In the genomic region with DNA sequence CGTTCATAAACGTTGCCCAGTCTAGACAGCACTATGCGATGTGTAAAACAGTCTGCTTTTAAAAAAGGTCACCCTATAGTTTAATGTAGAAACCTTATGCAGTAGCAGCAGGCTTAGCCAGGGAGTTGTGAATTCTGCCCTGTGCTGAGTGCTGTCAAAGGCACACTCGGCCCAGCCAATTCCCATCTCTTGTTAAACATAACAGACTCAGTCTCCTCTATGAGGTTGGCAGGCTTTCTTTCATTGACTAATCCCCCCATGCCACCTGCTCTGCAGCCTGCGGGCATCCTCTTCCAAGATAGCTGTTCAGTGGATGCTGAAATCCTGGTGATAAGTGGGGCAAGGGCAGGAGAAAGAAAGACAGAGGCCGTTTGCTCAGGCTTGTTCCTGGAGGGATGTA, we compare ENCODE assay signal across 13 mouse cellular contexts. TPM values are rescaled to one million over a fixed set of nuclear protein-coding genes. Genes with fewer than 3 reads are reported as not detected.
DNase-seq lines count a peak whose midpoint lies in the region; ATAC-seq and TF ChIP-seq lines count a peak whose summit lies in the region.
"Had no signal": no experiment of that assay in that cellular context is flagged by ENCODE, and none has a peak within 500 bp of the region (broad histone marks: within the 10 kb centered on the region; RNA-seq: fewer than 3 reads in every experiment).

No protein-coding gene starts in this region.

- H3K4me2 ChIP-seq in forebrain, embryonic 16.5 days (ENCODE audit: low read length): no peak overlapping the region
- H3K4me2 ChIP-seq: kidney, embryonic 15.5 days had no signal

- H3K4me3 ChIP-seq in left cerebral cortex, adult 2 months: no peak overlapping the region
- H3K4me3 ChIP-seq in forebrain, embryonic 16.5 days (replicated peaks; ENCODE audit: low read length): no peak overlapping the region
- H3K4me3 ChIP-seq: kidney, embryonic 15.5 days; myocyte had no signal

- TF ChIP-seq CTCF in left cerebral cortex, adult 2 months (IDR thresholded peaks at IDR 0.05): no peak

- peaks cover 4% of the 10 kb centered on the region; the same call in 1 of the 2 replicates for H3K36me3 ChIP-seq in forebrain, embryonic 16.5 days (ENCODE audit: control insufficient read depth, insufficient read depth)

- peak; percentile 79 for ATAC-seq in forebrain, embryonic 16.5 days
- ATAC-seq: Patski had no signal

- no peak for DNase-seq in left cerebral cortex, adult 2 months (ENCODE audit: extremely low spot score in 1 of 2, low spot score in 2 of 2)
- DNase-seq in left cerebral cortex, postnatal 10 days (ENCODE audit: extremely low spot score in 1 of 2, low spot score in 2 of 2): no peak
- peak; percentile 94 for DNase-seq in brain, adult 2 months (ENCODE audit: low read depth, low spot score)
- peak; percentile 87 for DNase-seq in cerebellum, adult 11-12 months
- no peak for DNase-seq in gastrocnemius, adult 8-10 months (ENCODE audit: low spot score in 2 of 2)
- DNase-seq in adrenal gland, postnatal 36 days: no peak
- DNase-seq: adrenal gland, adult 8-10 months; heart, postnatal 4 days; lung, postnatal 14 days had no signal

- peak overlapping the region; percentile 71 for H3K27ac ChIP-seq in left cerebral cortex, adult 2 months
- peak overlapping the region; percentile 86 for H3K27ac ChIP-seq in forebrain, embryonic 16.5 days (ENCODE audit: low read length)
- H3K27ac ChIP-seq: kidney, embryonic 15.5 days had no signal

- H3K4me1 ChIP-seq in forebrain, embryonic 16.5 days (replicated peaks; ENCODE audit: control insufficient read depth, insufficient read depth, low read length): peaks cover 68% of the 10 kb centered on the region

- H3K9ac ChIP-seq in forebrain, embryonic 16.5 days (replicated peaks; ENCODE audit: low read depth, low read length): no peak overlapping the region
- H3K9ac ChIP-seq: kidney, embryonic 15.5 days had no signal

- intact Hi-C loops in left cerebral cortex, adult 2 months (cut with DNase I): no loop called here
- intact Hi-C loops in left cerebral cortex, postnatal 10 days (cut with DNase I): no loop called here

- no peaks in the 10 kb centered on the region for H3K9me3 ChIP-seq in forebrain, embryonic 16.5 days (ENCODE audit: control insufficient read depth, low read length)
- H3K9me3 ChIP-seq: kidney, embryonic 15.5 days had no signal

- WGBS in forebrain, embryonic 16.5 days: 37% methylated on average over 6 of the region's 6 CpGs

- no peaks in the 10 kb centered on the region for H3K27me3 ChIP-seq in forebrain, embryonic 16.5 days (replicated peaks; ENCODE audit: control insufficient read depth, insufficient read depth, low read length)
- H3K27me3 ChIP-seq: kidney, embryonic 15.5 days; Patski had no signal

RNA-seq across cellular contexts. Expression of gene Nuak1, which starts 27.1 kb away (rescaled TPM):
- 10 to 100 TPM; 72.9 to 87.5 TPM for total RNA-seq in left cerebral cortex, adult 2 months (2021)
- total RNA-seq in left cerebral cortex, postnatal 10 days (2021): 10 to 100 TPM; 47.7 to 55.0 TPM
- 12.5 and 15.7 TPM in 2 replicates for polyA plus RNA-seq in forebrain, embryonic 16.5 days (2015; fragmentation: Nextera tagmentation; extraction: Ambion mirVana)
- total RNA-seq in gastrocnemius, adult 8-10 months (2022): 10 to 100 TPM; 16.4 to 23.6 (median 17.2) TPM
- total RNA-seq in adrenal gland, postnatal 36 days (2021): 1 to 10 TPM; 5.6 to 7.7 TPM

Comparison
In these comparisons a context has a peak if more than half of its experiments do, and no peak if none do; other contexts are left out.
1. DNase-seq: peak in brain, adult 2 months (single experiment) and cerebellum, adult 11-12 months (single experiment); none in left cerebral cortex, adult 2 months (0 of 2), left cerebral cortex, postnatal 10 days (0 of 2), gastrocnemius, adult 8-10 months (0 of 2) and adrenal gland, postnatal 36 days (0 of 2).